Mouse (Mus musculus) liver, embryonic 15.5 days (tissue): ENCODE measurements at regions not wholly inside any gene's neighbourhood (a gene's known extent, or its start where the extent isn't known, plus 50 kb on each side); places are given as distances from the start of the nearest gene placed in this dataset.

ENCODE experiments used
- ATAC-seq: fragments of 200-750 bp; cut with Nextera tagmentation; 2 replicates; pipeline ENCODE4 v1.8.0; 2017; ENCODE audit warnings: moderate number of reproducible peaks, mild to moderate bottlenecking, moderate library complexity; ENCODE audit not compliant: insufficient read depth
- H3K27ac ChIP-seq: fragments of 300-500 bp; sonication (generic); replicated peaks from 2 replicates; pipeline ENCODE4 v1.5.1; 2015; ENCODE audit warnings: mild to moderate bottlenecking, inconsistent platforms
- H3K27me3 ChIP-seq: fragments of 300-500 bp; sonication (generic); 2 replicates; pipeline ENCODE4 v1.6.1; 2015; ENCODE audit warnings: mild to moderate bottlenecking, inconsistent platforms
- H3K36me3 ChIP-seq: fragments of 300-500 bp; sonication (generic); replicated peaks from 2 replicates; pipeline ENCODE4 v1.6.1; 2015; ENCODE audit warnings: moderate library complexity, mild to moderate bottlenecking, inconsistent platforms
- H3K4me1 ChIP-seq: fragments of 300-500 bp; sonication (generic); replicated peaks from 2 replicates; pipeline ENCODE4 v1.6.1; 2015; ENCODE audit warnings: inconsistent platforms
- H3K4me2 ChIP-seq: fragments of 300-500 bp; sonication (generic); 2 replicates; pipeline ENCODE4 v1.6.1; 2015; ENCODE audit warnings: moderate library complexity, mild to moderate bottlenecking, inconsistent platforms
- H3K4me3 ChIP-seq: fragments of 300-500 bp; sonication (generic); replicated peaks from 2 replicates; pipeline ENCODE4 v1.5.1; 2015; ENCODE audit warnings: mild to moderate bottlenecking, inconsistent platforms
- H3K9ac ChIP-seq: fragments of 300-500 bp; sonication (generic); 2 replicates; pipeline ENCODE4 v1.6.1; 2015; ENCODE audit warnings: moderate library complexity, mild to moderate bottlenecking, inconsistent platforms
- H3K9me3 ChIP-seq: fragments of 300-500 bp; sonication (generic); replicated peaks from 2 replicates; pipeline ENCODE4 v1.6.1; 2016; ENCODE audit warnings: inconsistent platforms
- WGBS: fragments of 180-500 bp; shearing (Covaris S2); methylation state at CpG from one replicate; pipeline ENCODE4 v1.1.7; 2015; ENCODE audit warnings: mixed read lengths; ENCODE audit not compliant: insufficient replicate concordance; 5-methylcytosine and 5-hydroxymethylcytosine counted together

DNA sequence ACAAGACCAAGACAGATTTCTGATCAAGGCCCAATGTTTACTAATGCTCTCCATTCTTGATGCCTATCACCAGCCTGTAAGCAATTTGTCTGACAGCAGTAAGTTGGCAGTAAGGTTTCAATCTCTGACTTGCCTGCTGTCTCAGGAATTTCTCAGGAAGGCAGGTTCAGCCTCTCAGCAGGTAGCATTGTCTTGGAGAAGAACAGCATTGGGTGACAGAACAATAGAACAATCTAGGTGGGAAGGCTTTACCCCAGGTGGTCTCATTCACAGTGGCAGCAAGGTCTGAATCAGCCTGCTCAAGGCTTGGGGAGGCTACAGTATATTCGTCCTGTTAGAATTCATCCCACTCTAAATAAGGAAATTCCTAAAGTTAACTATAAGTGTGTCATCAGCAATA, 81.2 kb upstream of the Chordc1 start:
- Histone ChIP-seq H3K4me2 (no peak overlapping the region), H3K27ac (no peak overlapping the region), H3K9me3 (no peaks in the 10 kb centered on the region), H3K4me1 (no peaks in the 10 kb centered on the region), H3K9ac (no peak overlapping the region), H3K4me3 (no peak overlapping the region), H3K27me3 (no peaks in the 10 kb centered on the region), H3K36me3 (no peaks in the 10 kb centered on the region)
- no peak for ATAC-seq
- WGBS: 29% methylated on average over 1 of the region's 1 CpGs

- Histone ChIP-seq H3K27me3 (no peaks in the 10 kb centered on the region), H3K27ac (no peak overlapping the region), H3K4me1 (no peaks in the 10 kb centered on the region), H3K36me3 (no peaks in the 10 kb centered on the region), H3K4me3 (no peak overlapping the region), H3K9ac (no peak overlapping the region), H3K9me3 (0 out of 2 replicates have a peak, but pooled peaks cover 4% of the 10 kb centered on the region), H3K4me2 (no peak overlapping the region)
- ATAC-seq: peak; percentile 15; the same call in 1 of the 2 replicates
These were observed 65.3 kb upstream of the Chordc1 start for GRCm38 (mm10) chr9:18226644-18227043.

DNA sequence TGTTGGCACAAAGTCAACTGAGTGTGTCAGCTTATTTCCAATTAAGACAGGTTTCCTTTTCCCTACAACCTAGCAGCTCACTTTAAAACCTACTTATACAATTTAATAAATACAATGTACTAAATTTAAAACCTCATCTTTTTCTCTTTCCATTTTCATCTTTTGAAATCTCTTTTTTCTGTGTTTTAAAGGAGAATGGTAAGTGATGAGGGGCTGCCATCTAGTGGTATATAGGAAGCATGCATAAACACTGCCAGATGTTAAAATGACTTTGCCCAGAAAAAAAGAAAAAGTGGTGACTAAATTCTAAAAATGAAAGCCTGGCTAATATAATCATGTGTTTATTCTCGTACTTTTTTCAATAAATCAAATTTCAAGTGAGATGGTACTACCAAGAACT, 62.0 kb upstream of the Chordc1 start:
- Histone ChIP-seq H3K27ac (no peak overlapping the region), H3K9me3 (no peaks in the 10 kb centered on the region), H3K4me1 (no peaks in the 10 kb centered on the region), H3K27me3 (no peaks in the 10 kb centered on the region), H3K9ac (no peak overlapping the region), H3K36me3 (no peaks in the 10 kb centered on the region), H3K4me2 (no peak overlapping the region), H3K4me3 (no peak overlapping the region)
- WGBS: 3% methylated on average over 1 of the region's 1 CpGs
- no peak for ATAC-seq
